Mouse (Mus musculus) liver, postnatal 0 days (tissue): Measurements from ENCODE around the gene Kif1b. TPM values are rescaled to one million over a fixed set of nuclear protein-coding genes. Genes with fewer than 3 reads are reported as not detected.

Source experiments
- ATAC-seq: fragments of 200-750 bp; cut with Nextera tagmentation; 2 replicates; pipeline ENCODE4 v1.8.0; 2017; ENCODE audit warnings: mild to moderate bottlenecking, moderate library complexity
- DNase-seq: peaks from one replicate; pipeline ENCODE4 v3.0.0-alpha.2; 2016
- H3K27ac ChIP-seq: fragments of 300-500 bp; sonication (generic); 2 replicates; pipeline ENCODE4 v1.5.1; 2014; ENCODE audit warnings: antibody characterized with exemption, moderate library complexity, mild to moderate bottlenecking, low read depth
- H3K27me3 ChIP-seq: fragments of 300-500 bp; sonication (generic); 2 replicates; pipeline ENCODE4 v1.6.1; 2014; ENCODE audit warnings: low read length, control low read depth, mixed read lengths; ENCODE audit not compliant: insufficient read depth
- H3K36me3 ChIP-seq: fragments of 300-500 bp; sonication (generic); replicated peaks from 2 replicates; pipeline ENCODE4 v1.6.1; 2014; ENCODE audit warnings: mild to moderate bottlenecking, control low read depth, low read length, moderate library complexity, mixed read lengths; ENCODE audit not compliant: insufficient read depth
- H3K4me1 ChIP-seq: fragments of 300-500 bp; sonication (generic); 2 replicates; pipeline ENCODE4 v1.6.1; 2014; ENCODE audit warnings: antibody characterized with exemption, mild to moderate bottlenecking, control low read depth; ENCODE audit not compliant: insufficient read depth
- H3K4me2 ChIP-seq: fragments of 300-500 bp; sonication (generic); 2 replicates; pipeline ENCODE4 v1.6.1; 2014; ENCODE audit warnings: low read depth, mild to moderate bottlenecking, low read length, moderate library complexity, mixed read lengths
- H3K4me3 ChIP-seq: fragments of 300-500 bp; sonication (generic); 2 replicates; pipeline ENCODE4 v1.5.1; 2014; ENCODE audit warnings: low read depth, low read length
- H3K9ac ChIP-seq: fragments of 300-500 bp; sonication (generic); replicated peaks from 2 replicates; pipeline ENCODE4 v1.6.1; 2014; ENCODE audit warnings: mild to moderate bottlenecking, moderate library complexity
- H3K9me3 ChIP-seq: fragments of 300-500 bp; sonication (generic); 2 replicates; pipeline ENCODE4 v1.6.1; 2016; ENCODE audit warnings: mild to moderate bottlenecking, control low read depth, low read length, mixed read lengths
- CTCF ChIP-seq: sonication (generic); IDR thresholded peaks from 2 replicates; pipeline ENCODE4 v1.5.1; 2016; ENCODE audit warnings: antibody characterized with exemption, low read depth
- EP300 ChIP-seq: IDR thresholded peaks from 2 replicates; pipeline ENCODE4 v1.6.1; 2016; ENCODE audit warnings: antibody characterized with exemption, low read depth, mild to moderate bottlenecking
- WGBS: fragments of 180-500 bp; shearing (Covaris S2); extraction: QIAGEN DNeasy Blood & Tissue Kit; methylation state at CpG from one replicate; pipeline ENCODE4 v1.1.7; 2014; ENCODE audit not compliant: insufficient replicate concordance; 5-methylcytosine and 5-hydroxymethylcytosine counted together
- polyA plus RNA-seq: library from polyadenylated mRNA; unstranded; fragments of >200 nt; fragmentation: Nextera tagmentation; extraction: Ambion mirVana; gene quantifications from 2 replicates; pipeline ENCODE4 v1.2.1, GENCODE M21; 2015

Kif1b gene
- polyA plus RNA-seq, 1 experiment from 2014 or later, result 8.9 TPM

DNA sequence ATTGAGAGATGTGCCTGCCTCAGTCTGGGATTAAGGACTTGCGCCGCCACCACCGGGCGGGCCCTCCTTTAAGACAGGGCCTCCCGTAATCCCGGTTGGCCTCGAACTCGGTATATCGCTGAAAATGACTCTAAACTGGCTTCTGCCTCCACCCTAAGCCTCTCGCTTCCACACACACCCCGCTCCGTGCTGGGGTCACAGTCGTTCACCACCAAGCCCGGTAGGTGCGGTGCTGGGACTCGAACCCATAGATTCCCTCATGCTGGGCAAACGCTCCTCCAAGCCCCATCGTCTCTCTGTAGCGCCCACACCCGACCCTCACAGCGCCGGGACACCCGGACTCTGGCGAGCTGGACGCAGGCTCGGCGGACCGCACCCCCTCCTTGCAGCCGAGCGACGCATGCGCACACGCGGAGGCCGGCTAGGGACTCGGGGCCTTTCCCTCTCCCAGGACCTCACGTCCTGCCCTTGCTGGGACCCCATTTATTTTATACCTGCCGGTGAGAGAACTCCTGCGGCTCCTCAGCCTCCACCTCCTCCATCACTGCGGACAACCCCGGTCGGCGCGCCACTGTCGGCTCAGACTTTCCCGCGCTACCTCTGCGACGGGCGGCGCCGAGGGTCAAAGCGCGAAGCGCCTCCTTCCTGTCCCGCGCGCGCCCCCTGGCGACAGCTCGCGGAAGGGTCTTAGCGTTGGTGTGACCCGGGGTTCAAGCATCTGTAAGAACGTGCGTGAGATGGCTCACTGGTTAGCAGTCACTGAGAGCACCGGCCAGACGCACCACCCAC is 170.3 kb downstream of the Kif1b start, which contains the start of gene Cenps:
Gene Cenps, minus strand, starts transcription at position 648 of the 789 bp plus-strand sequence.
- H3K27ac ChIP-seq, result peak within 1 kb of the TSS; percentile 67
- TF ChIP-seq EP300, result peak; percentile 67; the same call in 1 of the 2 replicates
- TF ChIP-seq CTCF, result peak; percentile 100
- peak within 1 kb of the TSS; percentile 86 for H3K4me2 ChIP-seq
- no peaks in the 10 kb centered on the region for H3K27me3 ChIP-seq
- no peaks in the 10 kb centered on the region for H3K9me3 ChIP-seq
- WGBS, result 1% methylated on average over 68 of the region's 68 CpGs
- peak; percentile 91 for ATAC-seq
- H3K4me1 ChIP-seq, result peaks cover 8% of the 10 kb centered on the region
- H3K36me3 ChIP-seq, result no peaks in the 10 kb centered on the region
- peak within 1 kb of the TSS; percentile 74 for H3K9ac ChIP-seq
- H3K4me3 ChIP-seq, result peak within 1 kb of the TSS; percentile 79
- peak; percentile 94 for DNase-seq

DNA sequence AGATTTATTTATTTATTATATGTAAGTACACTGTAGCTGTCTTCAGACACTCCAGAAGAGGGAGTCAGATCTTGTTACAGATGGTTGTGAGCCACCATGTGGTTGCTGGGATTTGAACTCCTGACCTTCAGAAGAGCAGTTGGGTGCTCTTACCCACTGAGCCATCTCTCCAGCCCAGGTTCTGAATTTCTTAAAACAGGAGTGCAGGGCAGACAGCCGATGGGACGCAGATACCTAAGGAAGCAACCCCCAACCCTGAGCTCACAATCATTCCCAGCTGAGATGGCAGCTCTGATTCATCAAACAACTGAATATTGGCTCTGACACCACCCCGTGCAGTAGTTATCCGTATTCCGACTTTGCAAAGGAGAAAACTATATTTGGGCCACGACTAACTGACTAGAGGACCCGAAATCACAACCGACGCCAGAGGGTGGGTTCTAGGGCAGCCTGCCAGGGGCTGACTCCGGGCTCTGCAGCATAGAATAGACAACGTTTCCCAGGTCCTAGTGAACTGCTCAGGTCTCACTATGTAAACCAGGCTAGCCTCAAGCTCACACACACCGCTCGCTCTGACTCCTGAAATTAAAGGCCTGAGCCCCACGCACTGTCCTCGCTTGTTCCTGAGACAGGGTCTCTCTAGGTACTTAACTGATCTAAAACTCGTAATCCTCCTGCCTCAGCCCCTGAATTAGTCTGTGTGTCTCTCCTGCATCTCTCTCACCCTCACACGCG is 171.2 kb downstream of the Kif1b start:
- DNase-seq, result no peak
- Histone ChIP-seq H3K4me3 (peak overlapping the region; percentile 79), H3K9me3 (no peaks in the 10 kb centered on the region), H3K27ac (0 out of 2 replicates have a peak overlapping the region, but pooled peaks have one; percentile 67), H3K36me3 (no peaks in the 10 kb centered on the region), H3K4me1 (peaks cover 8% of the 10 kb centered on the region), H3K4me2 (peak overlapping the region; percentile 86), H3K9ac (peak overlapping the region; percentile 74), H3K27me3 (no peaks in the 10 kb centered on the region)
- ATAC-seq, result no peak
- WGBS, result 72% methylated on average over 18 of the region's 18 CpGs
- TF ChIP-seq EP300 (no peak), CTCF (no peak)

DNA sequence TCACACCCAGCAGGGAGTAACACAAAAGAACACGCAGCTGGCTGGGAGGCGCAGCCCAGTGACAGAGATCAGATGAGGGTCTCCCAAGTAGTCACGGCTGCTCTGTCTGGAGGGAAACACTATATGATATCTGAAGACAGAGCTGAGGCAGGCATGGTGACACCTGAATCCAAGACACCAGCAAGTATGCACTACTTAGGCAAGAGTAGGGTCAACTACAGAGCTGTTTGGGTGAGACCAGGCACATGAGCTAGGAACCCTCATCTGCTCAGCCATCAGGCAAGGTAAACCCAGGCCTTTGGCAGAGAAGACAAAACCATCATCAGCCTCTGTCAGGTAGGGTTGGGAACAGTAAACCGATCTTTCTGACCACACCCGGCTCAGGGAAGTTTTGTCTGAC is 174.1 kb downstream of the Kif1b start:
- H3K9ac ChIP-seq, result no peak overlapping the region
- TF ChIP-seq EP300 (no peak), CTCF (no peak)
- 79% methylated on average over 5 of the region's 5 CpGs for WGBS
- no peaks in the 10 kb centered on the region for H3K27me3 ChIP-seq
- H3K4me3 ChIP-seq, result no peak overlapping the region
- 0 out of 2 replicates have a peak, but pooled peaks cover 2% of the 10 kb centered on the region for H3K36me3 ChIP-seq
- no peak for ATAC-seq
- no peaks in the 10 kb centered on the region for H3K9me3 ChIP-seq
- H3K27ac ChIP-seq, result peak overlapping the region; percentile 39
- DNase-seq, result no peak
- H3K4me2 ChIP-seq, result no peak overlapping the region
- peaks cover 8% of the 10 kb centered on the region for H3K4me1 ChIP-seq

DNA sequence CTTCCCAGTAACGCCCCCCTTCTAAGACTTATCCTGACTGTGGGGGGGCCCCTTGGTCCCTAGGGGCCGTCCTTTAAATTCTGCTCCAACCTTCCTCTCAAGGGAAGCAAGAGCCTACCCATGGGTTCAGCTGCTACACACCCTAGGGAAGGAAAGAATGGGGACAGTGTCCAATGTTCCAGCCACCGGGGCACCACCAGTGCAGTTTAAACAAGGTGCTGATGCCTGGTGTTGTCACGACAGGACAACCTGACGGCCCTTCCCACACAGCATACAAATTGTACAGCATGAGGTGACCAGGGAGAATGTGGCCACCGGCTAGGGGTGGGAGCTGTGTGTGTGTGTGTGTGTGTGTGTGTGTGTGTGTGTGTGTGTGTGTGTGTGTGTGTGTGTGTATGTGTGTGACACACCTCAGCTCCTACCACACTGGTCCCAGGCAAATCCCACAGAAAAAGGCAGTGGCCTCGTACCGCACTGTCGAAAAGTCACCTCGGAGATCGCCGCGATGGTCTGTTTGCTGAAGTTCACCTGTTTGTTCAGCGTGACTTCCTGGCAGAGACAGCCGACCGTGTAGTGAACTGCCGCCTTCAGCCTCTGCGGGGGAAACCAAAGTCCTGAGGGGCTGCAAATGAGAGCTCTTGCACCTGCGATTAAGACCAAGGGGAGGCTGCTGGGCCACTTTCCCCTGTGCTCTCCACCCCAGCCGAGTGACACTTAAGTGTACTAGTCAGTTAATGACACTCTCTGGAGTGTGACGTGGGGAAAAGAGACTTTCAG is 175.5 kb downstream of the Kif1b start:
- H3K4me1 ChIP-seq, result peaks cover 8% of the 10 kb centered on the region
- H3K36me3 ChIP-seq, result 0 out of 2 replicates have a peak, but pooled peaks cover 2% of the 10 kb centered on the region
- peak; percentile 51 for ATAC-seq
- no peak overlapping the region for H3K9ac ChIP-seq
- no peaks in the 10 kb centered on the region for H3K9me3 ChIP-seq
- WGBS, result 62% methylated on average over 21 of the region's 21 CpGs
- DNase-seq, result peak; percentile 54
- H3K4me3 ChIP-seq, result no peak overlapping the region
- H3K4me2 ChIP-seq, result peak overlapping the region; percentile 27; the same call in 1 of the 2 replicates
- peak overlapping the region; percentile 24; the same call in 1 of the 2 replicates for H3K27ac ChIP-seq
- TF ChIP-seq EP300 (no peak), CTCF (no peak)
- no peaks in the 10 kb centered on the region for H3K27me3 ChIP-seq

DNA sequence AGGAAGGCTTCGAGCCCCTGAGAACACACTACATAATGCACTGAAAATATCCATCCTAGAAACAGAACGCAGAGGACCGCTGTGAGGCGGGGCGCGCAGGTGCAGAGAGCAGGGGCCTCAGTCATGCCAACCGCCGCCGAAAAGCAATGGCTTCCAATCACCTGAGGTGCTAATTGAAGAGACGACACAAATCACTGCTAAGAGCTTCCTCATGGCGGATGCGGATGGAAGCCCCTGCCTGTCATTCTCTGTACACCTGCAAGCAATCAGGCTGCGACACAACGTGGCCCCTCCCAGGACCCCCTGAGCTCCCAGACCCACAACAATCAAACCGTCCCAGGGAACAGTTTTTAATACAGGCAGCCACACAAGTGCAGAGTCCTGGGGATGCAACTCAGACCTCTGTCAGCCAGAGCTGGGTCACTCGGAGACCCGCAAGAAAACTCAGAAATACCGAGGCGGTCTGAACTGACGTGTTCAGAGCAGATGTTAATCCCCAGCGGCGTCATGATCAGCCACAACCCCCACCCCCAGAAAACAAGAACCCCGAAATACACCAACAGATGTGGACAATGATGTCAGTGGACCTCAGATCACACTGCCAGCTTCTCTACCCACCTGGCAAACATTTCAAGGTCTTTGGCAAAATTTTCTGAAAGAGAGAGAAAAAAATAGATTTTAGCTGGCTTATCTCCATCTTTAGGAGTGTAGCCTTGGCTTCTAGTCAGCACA is 176.3 kb downstream of the Kif1b start:
- Histone ChIP-seq H3K9ac (no peak overlapping the region), H3K9me3 (no peaks in the 10 kb centered on the region)
- 85% methylated on average over 23 of the region's 23 CpGs for WGBS

More for the DNA sequence above, 176.3 kb downstream of the Kif1b start:
- H3K27ac ChIP-seq, result no peak overlapping the region
- no peak overlapping the region for H3K4me2 ChIP-seq
- ATAC-seq (no peak), DNase-seq (no peak)
- no peak overlapping the region for H3K4me3 ChIP-seq
- no peak for TF ChIP-seq CTCF
- H3K27me3 ChIP-seq, result no peaks in the 10 kb centered on the region
- no peaks in the 10 kb centered on the region; the same call in 1 of the 2 replicates for H3K4me1 ChIP-seq
- 0 out of 2 replicates have a peak, but pooled peaks cover 2% of the 10 kb centered on the region for H3K36me3 ChIP-seq
